Mouse (Mus musculus): ENCODE measurements around the gene Lrrc52. TPM values are rescaled to one million over a fixed set of nuclear protein-coding genes. Genes with fewer than 3 reads are reported as not detected.

The Lrrc52 gene
- not detected in 2 replicates for total RNA-seq (2015)
- total RNA-seq (2017) = not detected in 2 replicates

DNA sequence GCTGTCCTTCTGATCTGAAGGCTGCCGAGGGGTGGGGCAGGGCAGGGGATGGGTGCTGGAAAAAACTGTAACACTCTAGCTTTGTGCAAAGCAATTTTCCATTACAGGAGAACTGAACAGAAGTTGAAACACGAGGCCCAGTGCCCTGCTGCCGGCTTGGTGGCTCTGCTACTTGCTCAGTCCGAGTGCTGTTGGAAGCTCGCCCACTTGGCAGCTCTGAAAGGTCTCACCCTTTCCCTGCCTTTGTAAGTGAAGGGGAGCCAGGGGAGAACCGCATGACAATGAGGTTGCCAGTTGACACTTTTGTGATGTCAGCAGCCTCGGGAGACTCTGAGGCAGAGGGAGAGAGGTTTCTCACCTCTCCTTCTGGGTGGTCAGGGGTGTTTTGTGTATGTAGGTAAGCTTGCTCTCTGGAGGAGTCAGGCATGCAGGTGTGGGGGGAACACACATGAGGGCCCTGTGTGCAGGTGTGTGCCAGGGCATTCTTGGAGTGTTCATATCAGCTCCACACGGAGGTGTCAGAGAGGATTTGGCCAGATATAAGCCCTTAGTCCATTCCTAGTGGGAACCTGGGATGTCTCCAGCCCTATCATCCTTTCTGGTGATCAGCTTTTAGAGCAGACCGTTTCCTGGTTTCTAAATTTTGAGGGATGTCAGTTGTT, at the start of gene Lrrc52:
TSS of gene Lrrc52 (minus strand) at position 16 of the 662 bp plus-strand sequence.
- ATAC-seq (ENCODE audit: poor library complexity, severe bottlenecking) = no peak

DNA sequence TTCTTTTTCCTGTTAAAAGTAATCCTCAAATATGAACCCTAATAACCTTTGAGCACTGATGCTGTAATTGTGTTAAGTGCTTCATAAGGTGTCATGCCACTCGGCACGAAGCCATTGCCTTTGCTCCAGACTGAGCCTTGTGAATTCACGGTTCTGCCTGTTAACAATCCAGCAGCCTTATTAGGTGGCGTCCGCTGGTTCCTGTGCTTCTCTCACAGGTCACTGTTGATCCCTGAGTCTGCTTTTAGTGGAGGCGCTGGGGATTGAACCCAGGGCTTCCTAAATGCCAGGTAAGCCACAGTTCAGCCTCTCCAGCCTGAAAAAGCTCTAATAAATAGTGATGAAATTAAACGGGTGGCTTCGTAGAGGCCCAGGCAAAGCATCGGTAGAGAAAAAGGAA, 45.0 kb upstream of the Lrrc52 start:
- no peak for ATAC-seq (ENCODE audit: poor library complexity, severe bottlenecking)

DNA sequence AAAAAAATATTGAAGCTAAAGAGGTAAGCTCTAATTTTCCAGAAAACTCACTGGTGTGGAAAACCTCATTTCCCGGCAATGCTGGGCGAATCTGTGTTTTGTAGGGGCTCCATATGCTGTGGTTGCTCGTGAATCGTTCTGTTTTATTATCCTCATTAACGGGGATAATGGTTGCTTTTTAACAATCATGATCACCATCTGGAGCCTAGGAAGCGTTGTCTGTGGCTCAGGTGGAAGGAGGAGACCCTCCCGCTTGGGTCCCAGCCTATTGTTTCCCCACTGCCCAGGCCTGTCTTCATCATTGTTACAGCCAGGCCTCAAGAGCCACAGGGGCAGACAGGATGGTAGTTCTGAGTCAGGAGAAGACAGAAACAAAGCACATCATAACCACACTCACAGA, 39.5 kb upstream of the Lrrc52 start:
- no peak for ATAC-seq (ENCODE audit: poor library complexity, severe bottlenecking)

DNA sequence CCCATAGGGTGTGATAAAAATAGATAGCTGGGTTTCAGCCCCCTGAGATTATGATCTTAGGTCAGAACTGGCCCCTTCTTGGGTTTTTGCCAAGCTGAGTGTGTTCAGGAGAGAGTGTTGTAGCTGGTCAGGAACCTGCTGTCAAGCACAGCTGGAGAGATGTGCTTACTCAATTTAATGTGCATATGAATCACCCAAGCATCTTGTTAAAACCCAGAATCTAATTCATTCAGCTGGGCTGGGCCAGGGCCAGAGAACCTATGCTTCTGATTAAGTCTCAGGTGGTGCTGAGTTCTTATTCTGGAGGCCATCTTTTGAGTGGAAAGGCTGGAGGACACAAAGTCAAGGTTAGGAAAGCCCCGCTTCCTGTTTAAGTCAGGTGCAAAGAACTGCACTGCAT, 38.8 kb upstream of the Lrrc52 start:
- ATAC-seq (ENCODE audit: poor library complexity, severe bottlenecking) = no peak

DNA sequence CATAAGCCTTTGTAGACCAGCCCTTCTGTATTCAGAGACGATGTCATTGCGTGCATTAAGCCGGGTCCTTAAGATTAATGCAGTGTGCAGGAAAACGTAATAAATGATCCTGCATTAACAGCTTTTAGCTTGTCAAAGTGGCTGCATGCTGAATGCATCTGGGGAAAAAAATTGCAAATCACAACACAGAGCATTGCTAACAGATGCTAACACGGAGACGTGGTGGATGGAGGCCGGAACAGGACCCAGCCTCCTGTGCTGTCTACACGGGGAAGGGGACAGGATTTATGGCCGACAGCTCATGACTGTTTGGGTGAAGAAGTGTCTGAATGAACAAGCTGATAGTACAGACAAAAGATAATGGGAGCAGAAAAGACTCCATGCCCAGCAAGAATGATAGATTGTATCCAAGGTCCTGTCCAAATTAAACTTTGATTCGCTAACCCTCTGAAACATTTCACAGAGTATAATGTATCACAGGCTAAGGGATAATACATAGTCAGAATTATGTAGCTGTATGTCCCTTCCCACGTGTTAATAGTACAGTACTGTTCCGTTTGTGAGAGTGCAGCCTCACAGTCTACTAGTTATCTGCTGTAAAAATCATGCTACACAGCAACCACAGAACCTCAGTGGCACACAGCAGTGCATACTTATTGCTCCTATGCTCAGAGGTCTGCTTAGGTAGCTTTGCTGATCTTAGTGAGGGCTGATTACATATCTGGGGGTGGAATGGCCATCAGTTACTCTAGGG, 32.7 kb upstream of the Lrrc52 start:
- no peak for ATAC-seq (ENCODE audit: poor library complexity, severe bottlenecking)

DNA sequence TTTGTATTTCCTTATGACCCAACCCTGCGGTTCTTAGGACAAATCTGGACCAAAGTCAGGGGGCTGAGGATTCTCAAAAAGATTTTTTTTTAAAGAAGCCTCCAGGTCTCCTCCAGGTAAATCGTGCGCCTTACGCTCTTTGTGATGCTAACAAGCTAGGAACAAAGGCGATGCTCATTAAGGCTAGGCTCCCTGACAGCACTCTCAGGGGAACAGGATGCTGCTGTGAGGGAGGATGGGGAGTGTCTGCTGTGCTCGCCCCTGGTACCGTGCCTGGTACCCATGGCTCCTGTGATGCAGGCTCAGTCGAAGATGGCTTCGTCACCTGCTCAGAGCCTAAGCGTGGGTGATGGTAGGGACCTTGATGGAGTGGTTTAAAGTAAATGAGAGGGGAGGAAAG, 31.4 kb upstream of the Lrrc52 start:
- no peak for ATAC-seq (ENCODE audit: poor library complexity, severe bottlenecking)

DNA sequence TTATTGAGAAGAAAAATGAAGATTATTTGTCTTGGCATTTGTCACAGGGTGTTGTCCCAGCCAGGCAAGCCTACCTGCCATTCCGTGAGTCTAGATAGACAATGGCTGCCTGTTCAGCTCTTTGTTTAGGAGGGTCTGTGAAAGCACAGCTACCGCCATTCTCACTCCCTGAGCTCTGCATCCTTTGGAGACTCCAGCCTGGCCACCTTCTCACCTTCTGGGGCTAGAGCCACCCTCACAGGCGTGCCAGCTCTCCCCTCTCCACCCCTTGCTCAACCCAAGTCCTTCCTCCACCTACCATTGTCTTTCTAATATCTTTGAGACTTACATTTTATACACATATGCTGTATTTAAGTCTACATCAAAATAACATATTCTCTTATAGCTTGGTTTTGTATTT, 31.0 kb upstream of the Lrrc52 start:
- no peak for ATAC-seq (ENCODE audit: poor library complexity, severe bottlenecking)

DNA sequence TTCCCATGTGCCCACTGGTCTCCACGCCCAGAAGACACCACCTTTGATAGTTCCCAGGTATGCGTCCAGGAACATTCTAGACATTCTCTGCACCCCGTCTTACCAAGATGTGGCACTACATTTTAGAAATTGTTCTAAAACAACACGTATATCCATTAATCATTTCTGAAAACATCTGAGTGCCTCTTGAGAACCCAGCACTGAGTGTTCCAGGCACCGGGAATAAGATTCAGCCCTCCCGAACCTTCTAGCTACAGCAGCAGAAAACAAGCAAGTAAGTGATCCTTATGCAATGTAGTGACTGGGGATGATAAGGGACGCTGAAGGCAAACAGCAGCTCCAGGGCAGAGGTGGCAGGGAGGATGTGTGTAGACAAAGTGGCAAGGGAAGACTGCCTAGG, 24.9 kb upstream of the Lrrc52 start:
- no peak for ATAC-seq (ENCODE audit: poor library complexity, severe bottlenecking)

DNA sequence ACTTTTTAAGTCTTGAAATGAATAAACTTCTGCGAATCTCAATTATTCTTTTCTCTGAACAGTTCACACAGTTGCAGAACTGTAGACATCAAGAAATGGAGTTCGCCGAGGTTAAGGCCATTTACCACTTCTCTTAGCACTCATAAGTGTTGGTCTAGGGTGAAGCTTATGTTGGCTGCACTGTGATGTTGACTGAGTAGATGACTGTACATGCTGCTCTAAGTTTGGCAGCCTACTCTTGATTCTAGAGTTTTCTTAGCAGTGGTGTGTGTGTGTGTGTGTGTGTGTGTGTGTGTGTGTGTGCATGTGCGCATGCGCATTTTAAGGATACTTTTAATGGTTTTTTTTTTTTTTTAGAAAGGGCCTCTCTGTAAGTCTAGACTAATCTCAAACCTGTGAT, 21.4 kb upstream of the Lrrc52 start:
- ATAC-seq (ENCODE audit: poor library complexity, severe bottlenecking) = no peak

DNA sequence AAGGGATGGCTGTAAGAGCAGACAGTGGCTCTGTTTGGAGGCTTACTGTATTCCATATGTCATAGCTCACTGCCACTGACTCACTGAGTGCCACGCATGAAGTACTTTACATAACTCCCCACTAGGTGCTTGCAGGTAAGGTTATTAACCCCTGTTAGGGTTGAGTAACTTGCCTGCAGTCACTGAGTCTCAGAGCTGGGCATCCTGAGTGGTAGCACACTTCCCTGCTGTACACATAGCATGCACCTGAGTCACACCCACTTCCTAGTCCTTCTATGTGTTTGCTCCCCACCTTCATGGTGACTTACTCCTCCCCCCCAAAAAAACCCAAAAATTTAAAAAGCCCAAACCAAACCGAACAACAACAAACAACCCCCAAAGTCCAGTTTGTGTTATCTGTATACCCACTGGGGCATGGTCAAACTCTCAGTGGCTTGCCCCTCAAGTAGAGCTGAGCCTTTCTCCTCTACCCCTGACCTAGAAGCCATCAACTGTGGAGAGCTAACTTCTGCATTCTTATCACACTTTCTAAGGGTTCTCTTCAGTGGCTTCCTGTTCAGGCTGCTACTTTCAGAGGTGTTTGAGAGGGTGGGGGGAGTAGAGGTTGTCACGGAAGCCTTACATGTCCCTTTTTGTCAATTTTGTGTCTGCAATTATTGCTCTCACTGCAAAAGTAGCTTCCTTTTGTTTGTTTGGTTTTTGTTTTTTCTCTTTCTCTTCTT, 20.5 kb upstream of the Lrrc52 start:
- no peak for ATAC-seq (ENCODE audit: poor library complexity, severe bottlenecking)

DNA sequence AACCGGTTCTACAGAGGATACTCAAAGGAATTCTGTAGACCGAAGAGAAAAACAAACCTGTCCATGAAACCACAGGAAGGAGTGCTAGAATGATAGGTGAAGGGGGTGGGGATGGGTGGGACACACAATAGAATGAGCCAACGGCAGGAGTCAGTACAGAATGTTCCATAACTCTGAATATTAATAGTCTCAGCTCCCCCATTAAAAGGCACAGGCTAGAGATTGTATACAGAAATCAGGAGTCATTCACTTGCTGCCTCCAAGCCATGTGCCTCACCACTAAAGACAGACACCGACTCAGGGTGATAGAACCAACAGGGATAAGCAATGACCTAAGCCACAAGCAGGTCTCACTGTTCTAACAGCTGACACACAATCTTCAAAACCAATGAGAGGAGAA, 16.3 kb upstream of the Lrrc52 start:
- no peak for ATAC-seq (ENCODE audit: poor library complexity, severe bottlenecking)

DNA sequence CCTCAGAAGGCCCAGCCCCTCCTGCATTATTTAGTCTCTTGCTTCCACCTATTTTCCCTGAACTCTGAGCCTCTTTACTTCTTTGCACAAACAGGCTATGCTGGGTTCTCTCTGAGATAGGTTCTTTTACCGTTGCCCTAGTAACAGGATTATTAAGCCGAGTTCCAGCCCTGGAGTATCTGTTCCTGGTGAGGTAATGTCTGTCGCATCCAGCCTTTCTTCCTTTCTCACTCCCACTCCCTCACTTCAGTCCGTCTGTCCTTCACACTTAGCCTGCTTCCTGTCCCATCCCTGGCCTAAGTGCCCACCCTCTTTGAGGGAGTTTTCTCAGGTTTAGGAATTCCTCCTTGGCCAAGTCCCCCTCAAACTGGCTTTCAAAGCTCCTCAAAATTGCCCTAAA, 7.0 kb upstream of the Lrrc52 start:
- no peak for ATAC-seq (ENCODE audit: poor library complexity, severe bottlenecking)

DNA sequence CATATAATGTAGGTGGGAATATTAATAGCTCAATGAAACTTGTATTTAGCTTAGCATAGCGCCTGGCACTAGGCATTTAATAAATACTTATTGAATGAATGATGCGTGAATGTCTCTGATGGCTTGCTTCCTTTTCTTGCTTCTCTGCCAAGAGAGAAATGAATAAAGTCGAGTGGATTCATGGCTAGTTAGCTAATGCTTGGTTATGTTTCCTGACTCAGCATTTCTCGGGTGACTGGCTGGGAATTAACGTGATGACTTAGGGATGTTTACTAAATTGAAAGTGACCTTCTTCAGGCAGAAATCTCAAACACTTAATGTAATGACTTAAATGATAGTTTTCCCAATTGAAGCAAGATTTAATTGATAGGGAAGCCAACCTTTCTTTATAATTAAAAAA, 1.3 kb upstream of the Lrrc52 start:
- ATAC-seq (ENCODE audit: poor library complexity, severe bottlenecking) = no peak

DNA sequence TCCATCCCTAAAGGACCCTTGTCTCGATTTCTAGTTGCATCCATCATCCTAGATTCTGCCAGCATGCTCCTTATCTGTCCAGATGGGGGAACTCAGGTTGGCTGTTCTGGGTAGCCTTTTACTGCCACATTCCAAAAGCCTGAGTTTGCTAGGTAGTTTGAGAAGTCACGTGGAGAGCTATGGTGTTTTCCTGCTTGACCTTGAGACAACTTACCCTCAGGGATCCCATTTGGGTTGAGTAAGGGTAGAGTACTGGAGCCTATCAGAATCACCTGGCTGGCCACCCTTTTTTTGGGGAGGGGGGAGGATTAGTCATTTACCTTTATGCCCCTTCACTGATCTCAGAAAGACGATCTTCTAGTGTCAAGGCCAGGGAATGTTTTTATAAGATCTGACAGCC, 9.3 kb downstream of the Lrrc52 start:
- no peak for ATAC-seq (ENCODE audit: poor library complexity, severe bottlenecking)

DNA sequence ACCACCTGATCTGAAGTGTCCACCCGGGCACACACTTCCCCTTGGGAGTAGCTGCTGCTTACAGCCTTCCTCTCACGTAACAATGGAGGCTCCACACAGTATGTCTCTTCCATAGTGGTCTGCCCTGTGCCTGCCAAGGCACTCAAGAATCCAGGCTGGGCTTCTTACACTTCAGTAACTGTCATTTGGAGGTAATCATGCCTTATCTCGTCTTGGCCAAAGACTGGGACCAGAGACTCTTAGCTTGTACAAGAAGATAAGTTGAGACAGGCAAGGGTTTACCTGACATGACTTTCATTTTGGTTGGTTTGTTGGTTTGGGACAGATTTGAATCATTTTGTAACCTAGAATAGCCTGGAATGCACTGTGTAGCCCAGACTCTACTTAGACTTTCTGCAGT, 13.5 kb downstream of the Lrrc52 start:
- ATAC-seq (ENCODE audit: poor library complexity, severe bottlenecking) = no peak

DNA sequence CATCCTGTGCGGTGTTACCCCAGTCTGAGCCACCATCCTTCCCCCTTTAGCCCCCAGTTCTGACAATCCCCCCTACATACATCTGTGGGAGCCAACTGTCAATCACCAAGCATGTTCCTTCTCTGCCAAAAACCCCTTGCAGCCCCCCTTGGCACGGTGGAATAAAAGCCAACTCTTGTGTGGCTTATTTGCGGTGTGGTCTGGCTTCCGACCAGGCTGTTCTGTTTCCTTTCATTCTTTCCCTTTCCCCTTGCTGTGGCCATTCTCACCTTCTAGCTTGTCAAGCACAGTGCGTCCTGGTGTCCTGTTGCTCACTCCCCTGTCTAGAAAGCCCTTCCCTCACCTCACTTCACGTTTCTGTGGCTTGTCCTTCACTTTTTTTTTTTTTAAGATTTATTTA, 14.1 kb downstream of the Lrrc52 start:
- ATAC-seq (ENCODE audit: poor library complexity, severe bottlenecking) = no peak

DNA sequence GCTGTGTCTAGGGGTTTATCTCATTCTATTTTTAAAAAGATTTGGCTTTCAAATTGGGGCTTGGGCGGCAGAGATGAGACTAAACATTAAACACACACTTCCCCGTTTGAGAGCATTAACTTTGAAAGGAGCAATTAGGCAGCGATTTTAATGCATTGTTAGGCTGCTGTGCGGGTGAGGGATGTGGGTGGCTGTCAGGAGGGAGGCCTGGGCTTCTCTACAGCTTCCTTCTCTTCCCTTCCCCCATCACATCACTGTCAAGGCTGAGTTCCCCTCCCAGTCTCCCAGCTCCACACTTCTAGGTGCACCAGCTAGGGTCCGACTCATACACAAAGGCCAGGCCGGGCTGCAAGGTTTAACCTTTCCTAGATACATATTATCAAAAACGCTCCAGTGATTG, 18.0 kb downstream of the Lrrc52 start:
- no peak for ATAC-seq (ENCODE audit: poor library complexity, severe bottlenecking)

DNA sequence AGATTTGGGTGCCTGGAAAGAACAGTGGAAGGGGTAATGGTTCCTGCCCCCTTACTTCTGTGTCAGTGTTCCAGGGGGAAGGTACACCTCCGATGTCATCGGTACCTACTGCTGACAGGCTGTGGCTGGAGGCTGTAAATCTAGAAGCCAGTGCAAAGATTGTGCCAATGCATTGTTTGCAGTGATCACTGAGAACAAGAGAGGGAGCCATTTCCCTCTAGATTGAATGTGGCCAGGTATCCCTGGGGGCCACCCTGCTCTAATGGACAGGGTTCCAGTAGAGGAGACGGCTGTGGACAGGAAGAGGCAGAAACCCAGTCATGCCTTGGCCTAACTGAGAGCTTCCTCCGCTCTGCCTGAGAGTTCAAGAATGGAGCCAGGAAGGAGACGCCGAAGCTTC, 18.5 kb downstream of the Lrrc52 start:
- no peak for ATAC-seq (ENCODE audit: poor library complexity, severe bottlenecking)

DNA sequence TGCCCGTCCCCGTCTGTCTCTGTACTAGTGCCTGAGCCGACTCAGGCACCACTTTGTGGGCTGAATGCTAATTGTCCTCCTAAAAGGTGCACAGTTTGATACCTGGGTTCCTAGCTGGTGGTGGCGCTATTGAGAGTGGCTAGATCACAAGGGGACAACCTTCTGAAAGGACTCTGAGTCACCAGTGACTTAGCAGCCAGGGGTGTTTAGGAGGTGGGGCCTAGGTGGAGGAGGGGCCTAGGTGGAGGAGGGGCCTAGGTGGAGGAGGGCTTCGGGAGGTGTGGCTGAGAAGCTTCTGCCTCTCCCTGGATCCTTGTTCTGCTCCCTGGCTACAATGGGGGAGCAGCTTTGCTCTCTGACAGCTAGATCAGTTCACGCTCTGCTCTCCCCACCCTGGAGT, 20.1 kb downstream of the Lrrc52 start:
- ATAC-seq (ENCODE audit: poor library complexity, severe bottlenecking) = no peak

DNA sequence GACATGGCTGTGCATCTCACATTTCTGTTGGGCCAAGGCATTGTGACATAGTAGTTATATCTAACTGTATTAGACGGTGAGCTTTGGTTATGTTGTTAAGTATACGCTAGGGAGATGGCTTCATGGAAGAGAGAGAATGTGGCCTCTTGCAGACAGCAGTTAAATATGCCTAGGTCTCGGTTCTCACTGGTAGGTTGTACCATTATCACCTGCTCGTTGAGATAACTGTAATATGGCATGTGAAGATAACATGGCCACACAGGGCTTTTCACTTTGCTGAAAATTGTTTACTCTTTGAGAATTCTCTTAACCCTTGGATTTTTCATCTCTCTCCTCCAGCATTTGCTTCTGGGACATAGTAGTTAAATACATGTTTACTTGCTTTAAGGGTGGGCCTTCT, 21.4 kb downstream of the Lrrc52 start:
- no peak for ATAC-seq (ENCODE audit: poor library complexity, severe bottlenecking)

DNA sequence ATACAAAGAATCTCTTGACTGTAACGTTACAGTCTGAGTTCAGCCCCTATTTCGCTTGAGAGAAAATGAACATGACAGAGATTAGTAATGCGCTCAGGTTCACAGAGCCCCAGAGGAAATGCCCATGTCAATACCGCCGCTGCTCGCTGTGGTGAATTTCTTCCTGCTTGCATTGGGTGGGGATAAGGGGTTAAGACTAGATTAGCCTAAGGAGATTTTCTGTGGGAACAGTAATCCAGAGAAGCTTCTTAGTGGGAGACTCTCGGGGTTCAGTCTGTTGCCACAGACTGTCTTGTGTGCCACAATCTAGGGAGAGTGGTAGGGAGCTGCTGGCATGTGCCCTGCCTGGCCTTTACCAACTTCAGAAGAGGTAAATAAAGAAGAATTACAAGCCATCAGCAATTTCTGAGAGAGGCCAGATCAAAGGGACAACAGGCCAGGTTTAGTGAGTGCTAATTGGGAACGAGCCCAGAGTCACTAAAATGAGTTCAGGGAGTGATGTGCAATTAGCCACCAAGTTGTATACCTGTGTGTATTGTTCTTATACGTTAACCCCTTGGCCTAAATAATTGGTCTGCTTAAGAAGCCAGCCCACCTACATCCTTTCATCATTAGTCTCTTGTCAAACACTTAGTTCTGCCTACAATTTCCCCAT, 28.2 kb downstream of the Lrrc52 start:
- no peak for ATAC-seq (ENCODE audit: poor library complexity, severe bottlenecking)

DNA sequence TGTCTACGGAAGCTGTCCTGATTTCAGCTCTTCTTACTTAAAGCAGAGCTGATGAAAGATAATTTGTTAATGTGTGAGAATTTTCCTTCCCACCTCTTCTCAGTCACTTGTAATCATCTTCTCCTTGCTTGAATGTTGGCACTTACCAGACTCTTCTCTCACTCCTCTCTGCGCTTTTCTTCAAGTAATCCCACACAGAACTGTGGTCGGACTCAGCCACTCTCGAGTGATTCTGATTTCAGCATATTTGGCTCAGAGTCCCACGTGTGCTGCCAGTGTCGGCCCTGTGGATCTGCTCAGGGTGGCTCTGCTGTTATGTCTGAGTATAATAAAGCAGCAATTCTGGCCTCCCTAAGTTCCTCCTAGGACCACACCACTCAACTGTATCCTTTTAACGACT, 29.5 kb downstream of the Lrrc52 start:
- no peak for ATAC-seq (ENCODE audit: poor library complexity, severe bottlenecking)

Data from megakaryocyte, adult 5-6 weeks (primary cell).